In the genomic region with DNA sequence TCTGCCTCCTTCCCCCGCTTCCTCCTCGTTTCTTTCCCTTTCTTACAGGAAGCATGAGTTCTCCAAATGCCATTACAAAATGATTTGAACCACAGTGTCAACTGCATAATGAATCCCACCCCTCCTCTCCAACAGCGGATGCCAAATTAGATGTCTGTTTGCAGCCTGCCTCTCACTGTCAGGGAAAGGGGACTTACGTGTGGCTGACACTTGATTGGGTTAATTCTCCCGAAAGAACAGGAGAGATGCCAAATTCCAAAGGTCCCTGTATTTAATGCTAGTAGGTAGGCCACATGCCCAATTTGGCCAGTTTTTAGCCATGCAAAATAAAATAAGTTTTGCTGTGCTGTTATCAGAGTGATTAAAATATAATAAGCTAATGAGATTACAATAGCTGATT, we compare ENCODE assay signal across 14 mouse cellular contexts.
DNase-seq lines count a peak whose midpoint lies in the region; ATAC-seq lines count a peak whose summit lies in the region.
"Had no signal": no experiment of that assay in that cellular context is flagged by ENCODE, and none has a peak within 500 bp of the region (broad histone marks: within the 10 kb centered on the region; RNA-seq: fewer than 3 reads in every experiment).

No protein-coding gene starts in this region.

- no peak for ATAC-seq in cerebellum, adult (ENCODE audit: insufficient number of reproducible peaks, low FRiP score, low TSS enrichment)
- peak; percentile 31; the same call in 1 of the 2 replicates for ATAC-seq in frontal cortex, adult (ENCODE audit: low TSS enrichment)
- ATAC-seq in granulocyte monocyte progenitor cell, adult 5-6 weeks (replicated peaks; ENCODE audit: poor library complexity, severe bottlenecking), result peak; percentile 48
- ATAC-seq: CD4-positive, CD25-positive, alpha-beta regulatory T cell, adult 4 months; inflammation-experienced regulatory T-cells, adult 6 months; lung, postnatal 0 days had no signal

- peak; percentile 8 for DNase-seq in cerebellum, adult 9-10 months
- no peak for DNase-seq in frontal cortex, adult 2 months (ENCODE audit: extremely low spot score in 1 of 2, low spot score in 1 of 2)
- DNase-seq in layer of hippocampus, postnatal 14 days (ENCODE audit: low spot score in 2 of 2), result peak; percentile 11 to 22
- no peak for DNase-seq in layer of hippocampus, postnatal 10 days (ENCODE audit: low spot score in 2 of 2)
- no peak for DNase-seq in embryo, embryonic 11 days
- DNase-seq: cerebellum, adult 11 months; gastrocnemius, postnatal 25 days; heart, postnatal 10 days had no signal

Comparison
In these comparisons a context has a peak if more than half of its experiments do, and no peak if none do; other contexts are left out.
1. DNase-seq: peak in cerebellum, adult 9-10 months (single experiment) and layer of hippocampus, postnatal 14 days (2 of 2); none in frontal cortex, adult 2 months (0 of 2), layer of hippocampus, postnatal 10 days (0 of 2) and embryo, embryonic 11 days (single experiment).